ENCODE assay signal across 25 mouse cellular contexts in genomic region chr7:127642254-127642653, GRCm38 (mm10).
"Had no signal": no experiment of that assay in that cellular context is flagged by ENCODE, and none has a peak within 500 bp of the region (broad histone marks: within the 10 kb centered on the region; RNA-seq: fewer than 3 reads in every experiment).

No protein-coding gene starts in this region.

- H3K36me3 ChIP-seq: heart, embryonic 13.5 days; heart, embryonic 15.5 days; hindbrain, embryonic 13.5 days; hindbrain, embryonic 15.5 days; kidney, embryonic 15.5 days; limb, embryonic 13.5 days; liver, embryonic 13.5 days had no signal

- H3K27me3 ChIP-seq: heart, embryonic 15.5 days; hindbrain, embryonic 13.5 days; hindbrain, embryonic 15.5 days; kidney, embryonic 15.5 days; limb, embryonic 13.5 days had no signal

- DNase-seq: gastrocnemius, postnatal 14 days; gastrocnemius, postnatal 36 days; heart, adult 11 months; heart, adult 2 months; heart, postnatal 14 days; heart, postnatal 36 days; kidney, adult 11 months; kidney, adult 2 months; kidney, adult 9 months; kidney, postnatal 14 days; kidney, postnatal 36 days; layer of hippocampus, adult 9-11 months; layer of hippocampus, postnatal 36 days; liver; liver, embryonic 13.5 days had no signal

- H3K4me1 ChIP-seq: liver, embryonic 13.5 days had no signal

- H3K4me2 ChIP-seq: heart, embryonic 11.5 days; heart, embryonic 13.5 days; heart, embryonic 15.5 days; hindbrain, embryonic 13.5 days; hindbrain, embryonic 15.5 days; kidney, embryonic 15.5 days; limb, embryonic 13.5 days; liver, embryonic 11.5 days; liver, embryonic 13.5 days had no signal

- H3K27ac ChIP-seq: heart, adult 2 months; heart, embryonic 13.5 days; heart, embryonic 15.5 days; hindbrain, embryonic 13.5 days; hindbrain, embryonic 15.5 days; hindbrain, postnatal 0 days; kidney, embryonic 15.5 days; kidney, postnatal 0 days; limb, embryonic 13.5 days; liver, embryonic 13.5 days had no signal

- H3K9ac ChIP-seq: heart, embryonic 13.5 days; heart, embryonic 15.5 days; hindbrain, embryonic 13.5 days; hindbrain, embryonic 15.5 days; kidney, embryonic 15.5 days; limb, embryonic 13.5 days; liver, embryonic 13.5 days had no signal

- H3K4me3 ChIP-seq: heart, adult 2 months; heart, embryonic 13.5 days; heart, embryonic 15.5 days; hindbrain, embryonic 13.5 days; hindbrain, embryonic 15.5 days; kidney, embryonic 15.5 days; limb, embryonic 13.5 days; liver, embryonic 13.5 days had no signal

- H3K9me3 ChIP-seq: heart, embryonic 13.5 days; heart, embryonic 15.5 days; hindbrain, embryonic 13.5 days; hindbrain, embryonic 15.5 days; kidney, embryonic 15.5 days; limb, embryonic 13.5 days; liver, embryonic 13.5 days had no signal
